Mouse (Mus musculus) hindbrain, embryonic 16.5 days (tissue): ENCODE data around the gene Rb1. TPM values are rescaled to one million over a fixed set of nuclear protein-coding genes. Genes with fewer than 3 reads are reported as not detected.
A peak's percentile ranks its signal among the peaks of the same experiment; 100 is the strongest.

Experiments
- ATAC-seq: fragments of 200-750 bp; cut with Nextera tagmentation; 2 replicates; pipeline ENCODE4 v1.8.0; 2017; ENCODE audit warnings: moderate TSS enrichment, moderate library complexity
- H3K27ac ChIP-seq: fragments of 300-500 bp; sonication (generic); 2 replicates; pipeline ENCODE4 v1.5.1; 2014; ENCODE audit warnings: low read depth, mild to moderate bottlenecking, control low read depth, low read length, moderate library complexity
- H3K27me3 ChIP-seq: fragments of 300-500 bp; sonication (generic); replicated peaks from 2 replicates; pipeline ENCODE4 v1.6.1; 2014; ENCODE audit warnings: low read length; ENCODE audit not compliant: control insufficient read depth, insufficient read depth
- H3K36me3 ChIP-seq: fragments of 300-500 bp; sonication (generic); 2 replicates; pipeline ENCODE4 v1.6.1; 2014; ENCODE audit warnings: mild to moderate bottlenecking, low read length, moderate library complexity, mixed read lengths; ENCODE audit not compliant: control insufficient read depth, insufficient read depth
- H3K4me1 ChIP-seq: fragments of 300-500 bp; sonication (generic); 2 replicates; pipeline ENCODE4 v1.6.1; 2014; ENCODE audit warnings: low read depth, low read length; ENCODE audit not compliant: control insufficient read depth, insufficient read depth
- H3K4me2 ChIP-seq: fragments of 300-500 bp; sonication (generic); 2 replicates; pipeline ENCODE4 v1.6.1; 2014; ENCODE audit warnings: mild to moderate bottlenecking, low read length, control low read depth, moderate library complexity
- H3K4me3 ChIP-seq: fragments of 300-500 bp; sonication (generic); 2 replicates; pipeline ENCODE4 v1.5.1; 2014; ENCODE audit warnings: mild to moderate bottlenecking, low read length, control low read depth, moderate library complexity
- H3K9ac ChIP-seq: fragments of 300-500 bp; sonication (generic); 2 replicates; pipeline ENCODE4 v1.6.1; 2014; ENCODE audit warnings: low read depth, mild to moderate bottlenecking, control low read depth, low read length, moderate library complexity
- H3K9me3 ChIP-seq: fragments of 300-500 bp; sonication (generic); 2 replicates; pipeline ENCODE4 v1.6.1; 2014; ENCODE audit warnings: mild to moderate bottlenecking, low read length, moderate library complexity; ENCODE audit not compliant: control insufficient read depth
- WGBS: fragments of 180-500 bp; shearing (Covaris S2); extraction: QIAGEN DNeasy Blood & Tissue Kit; methylation state at CpG from one replicate; pipeline ENCODE4 v1.1.7; 2014; 5-methylcytosine and 5-hydroxymethylcytosine counted together
- polyA plus RNA-seq: library from polyadenylated mRNA; unstranded; fragments of >200 nt; fragmentation: Nextera tagmentation; extraction: Ambion mirVana; gene quantifications from 2 replicates; pipeline ENCODE4 v1.2.1, GENCODE M21; 2015

Gene Rb1
- polyA plus RNA-seq, 1 experiment from 2014 or later = 20.4 TPM

DNA sequence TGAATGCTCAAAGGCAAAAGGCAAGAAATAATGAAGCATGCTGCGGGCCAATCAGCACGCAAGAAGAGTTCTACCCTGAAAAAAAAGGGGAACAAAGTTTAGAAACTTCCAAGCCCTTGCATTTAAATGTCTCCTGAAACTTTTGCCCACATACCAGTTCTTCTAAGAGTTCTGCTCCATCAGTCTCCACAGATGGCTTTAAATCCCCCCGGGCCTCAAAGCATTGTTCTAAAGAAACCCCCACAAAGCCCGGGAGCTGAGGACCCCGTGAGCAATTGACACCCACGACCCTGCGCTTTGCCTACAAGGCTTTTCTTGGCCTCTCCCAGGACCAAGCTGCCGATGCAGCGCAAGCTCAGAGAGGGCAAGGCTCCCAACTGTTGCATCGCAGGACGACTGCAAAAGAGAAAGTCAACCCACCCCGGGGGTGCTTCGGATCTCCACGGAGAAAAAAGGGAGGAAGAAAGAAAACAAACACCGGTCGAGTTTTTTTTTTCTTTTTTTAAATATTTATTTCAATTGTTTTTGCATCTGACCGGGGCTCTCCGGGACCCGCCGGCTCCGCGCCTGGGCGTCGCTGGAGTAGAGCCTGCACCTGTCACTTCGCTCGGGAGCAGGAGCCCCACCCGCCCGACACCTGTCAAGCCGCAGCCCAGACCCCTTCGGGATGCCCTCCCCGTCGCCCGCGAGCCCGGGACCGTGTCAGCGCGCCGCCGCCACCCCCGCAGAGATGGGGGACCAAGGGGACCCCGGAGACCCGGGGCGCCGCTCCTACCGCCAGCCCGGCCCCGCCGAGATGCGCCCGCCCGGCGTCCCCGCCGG, 777 bp downstream of the Rb1 start:
- Histone ChIP-seq H3K4me3 (peak overlapping the region; percentile 97), H3K27ac (peak overlapping the region; percentile 97), H3K4me2 (peak overlapping the region; percentile 94), H3K27me3 (no peaks in the 10 kb centered on the region), H3K36me3 (no peaks in the 10 kb centered on the region), H3K4me1 (peaks cover 11% of the 10 kb centered on the region), H3K9ac (peak overlapping the region; percentile 97), H3K9me3 (no peaks in the 10 kb centered on the region)
- ATAC-seq = peak; percentile 53; the same call in 1 of the 2 replicates
- WGBS = 0% methylated on average over 53 of the region's 55 CpGs

DNA sequence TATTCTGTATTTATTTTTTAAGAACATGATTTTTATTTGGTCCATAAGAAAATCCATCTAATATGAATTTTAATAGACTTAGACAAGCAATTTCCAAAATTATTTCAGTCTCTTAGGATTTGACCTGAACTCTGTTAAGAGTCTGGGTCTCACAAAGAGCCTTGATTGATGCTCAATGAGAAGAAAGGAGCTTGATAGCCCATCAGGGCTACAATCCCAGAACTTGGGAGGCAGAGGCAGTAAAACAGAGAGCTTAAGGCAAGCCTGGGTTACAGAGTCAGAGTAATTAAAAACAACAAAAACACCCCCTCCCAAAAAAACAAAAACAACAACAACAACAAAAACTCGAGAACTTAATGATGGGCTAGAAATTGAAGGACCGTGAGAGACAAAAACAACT, 1.7 kb downstream of the Rb1 start:
- WGBS = 37% methylated on average over 2 of the region's 2 CpGs
- no peak for ATAC-seq
- Histone ChIP-seq H3K27ac (no peak overlapping the region), H3K4me3 (no peak overlapping the region), H3K36me3 (no peaks in the 10 kb centered on the region), H3K4me2 (no peak overlapping the region), H3K9ac (no peak overlapping the region), H3K4me1 (peaks cover 11% of the 10 kb centered on the region), H3K27me3 (no peaks in the 10 kb centered on the region), H3K9me3 (no peaks in the 10 kb centered on the region)

DNA sequence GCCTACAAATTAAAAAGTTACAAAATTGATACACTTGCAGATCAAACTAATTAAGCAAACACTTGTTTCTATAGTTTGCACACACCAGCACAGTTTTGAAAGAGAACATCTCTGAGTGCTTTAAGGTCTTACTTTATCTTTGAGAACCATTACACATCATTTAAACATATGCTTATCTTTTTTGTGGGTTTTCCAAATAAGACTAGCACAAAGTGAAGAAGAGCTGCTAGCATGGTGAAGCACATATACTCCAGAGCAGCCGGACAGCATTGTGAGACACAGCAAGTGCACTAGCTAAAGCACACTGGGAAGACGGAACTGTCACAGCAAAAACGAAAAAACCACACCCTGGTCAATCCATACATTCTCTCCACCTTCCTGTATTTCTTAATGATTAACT, 3.5 kb downstream of the Rb1 start:
- Histone ChIP-seq H3K27ac (no peak overlapping the region), H3K4me2 (no peak overlapping the region), H3K27me3 (no peaks in the 10 kb centered on the region), H3K9me3 (no peaks in the 10 kb centered on the region), H3K4me1 (peaks cover 11% of the 10 kb centered on the region), H3K9ac (no peak overlapping the region), H3K36me3 (no peaks in the 10 kb centered on the region), H3K4me3 (no peak overlapping the region)
- WGBS = 98% methylated on average over 3 of the region's 3 CpGs
- no peak for ATAC-seq

DNA sequence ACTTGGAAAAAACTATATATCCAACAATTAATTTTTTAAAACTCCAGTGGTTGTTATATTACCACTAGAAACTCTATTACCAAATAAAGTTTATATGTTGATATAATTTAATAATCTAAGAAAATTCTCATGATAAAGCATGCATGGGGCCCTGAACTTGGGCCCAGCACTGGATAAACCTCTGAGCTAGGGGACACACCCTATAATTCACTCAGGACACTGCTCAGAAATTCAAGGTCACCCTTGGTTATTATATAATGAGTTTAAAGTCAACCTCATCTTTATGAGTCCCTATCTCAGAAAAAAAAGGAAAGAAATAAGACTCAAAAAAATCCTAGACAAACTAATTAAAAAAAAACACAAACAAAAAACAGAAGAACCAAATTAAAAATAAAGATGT, 8.7 kb downstream of the Rb1 start:
- Histone ChIP-seq H3K27me3 (no peaks in the 10 kb centered on the region), H3K36me3 (no peaks in the 10 kb centered on the region), H3K9me3 (no peaks in the 10 kb centered on the region), H3K9ac (no peak overlapping the region), H3K4me3 (no peak overlapping the region), H3K4me1 (no peaks in the 10 kb centered on the region), H3K27ac (no peak overlapping the region), H3K4me2 (no peak overlapping the region)
- ATAC-seq = no peak

DNA sequence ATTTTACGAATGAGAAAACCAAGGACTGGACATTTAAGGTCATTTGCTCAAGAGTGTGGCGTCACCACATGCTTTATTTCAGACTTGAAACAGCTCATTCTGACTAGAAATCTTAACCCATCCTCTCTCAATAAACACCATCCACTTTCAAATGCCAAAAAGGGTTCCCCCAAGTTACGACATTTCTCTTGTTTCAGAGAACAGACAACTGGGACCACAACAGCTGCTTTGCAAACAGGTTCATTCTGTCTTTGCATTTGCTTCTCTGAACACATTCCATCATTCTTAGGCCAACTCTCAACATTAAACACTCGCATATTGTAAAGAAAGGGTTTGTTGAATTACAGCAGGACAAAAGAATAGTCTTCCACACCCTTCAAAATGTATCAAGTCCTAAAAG, 11.8 kb downstream of the Rb1 start:
- no peak for ATAC-seq
- H3K27ac ChIP-seq = no peak overlapping the region
- H3K27me3 ChIP-seq = no peaks in the 10 kb centered on the region
- WGBS = 70% methylated on average over 4 of the region's 4 CpGs
- H3K9me3 ChIP-seq = no peaks in the 10 kb centered on the region
- no peak overlapping the region for H3K4me3 ChIP-seq
- H3K9ac ChIP-seq = no peak overlapping the region
- no peaks in the 10 kb centered on the region for H3K4me1 ChIP-seq
- no peaks in the 10 kb centered on the region for H3K36me3 ChIP-seq
- H3K4me2 ChIP-seq = no peak overlapping the region

DNA sequence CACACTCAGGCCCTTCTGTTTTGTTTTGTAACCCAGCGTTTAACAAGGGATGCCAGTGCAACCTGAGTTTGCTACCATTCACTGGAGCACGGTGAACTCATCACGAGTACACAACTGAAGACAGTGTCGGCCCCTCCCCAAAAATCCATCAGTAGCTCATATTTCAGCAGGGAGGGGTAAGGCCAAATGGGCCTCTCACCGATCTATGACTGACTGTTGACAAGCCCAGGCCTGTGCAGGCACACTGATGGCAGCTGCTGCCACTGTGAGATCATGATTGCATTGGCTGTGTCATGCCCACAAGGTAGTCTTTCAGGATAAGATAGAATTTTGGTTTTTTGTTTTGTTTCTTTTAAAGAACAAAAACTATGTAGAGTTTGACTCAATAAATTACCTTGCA, 12.2 kb downstream of the Rb1 start:
- H3K4me1 ChIP-seq = no peaks in the 10 kb centered on the region
- no peak for ATAC-seq
- no peak overlapping the region for H3K4me2 ChIP-seq
- no peaks in the 10 kb centered on the region for H3K36me3 ChIP-seq
- no peak overlapping the region for H3K27ac ChIP-seq
- H3K27me3 ChIP-seq = no peaks in the 10 kb centered on the region
- 64% methylated on average over 5 of the region's 5 CpGs for WGBS
- H3K9ac ChIP-seq = no peak overlapping the region
- no peaks in the 10 kb centered on the region for H3K9me3 ChIP-seq
- no peak overlapping the region for H3K4me3 ChIP-seq

DNA sequence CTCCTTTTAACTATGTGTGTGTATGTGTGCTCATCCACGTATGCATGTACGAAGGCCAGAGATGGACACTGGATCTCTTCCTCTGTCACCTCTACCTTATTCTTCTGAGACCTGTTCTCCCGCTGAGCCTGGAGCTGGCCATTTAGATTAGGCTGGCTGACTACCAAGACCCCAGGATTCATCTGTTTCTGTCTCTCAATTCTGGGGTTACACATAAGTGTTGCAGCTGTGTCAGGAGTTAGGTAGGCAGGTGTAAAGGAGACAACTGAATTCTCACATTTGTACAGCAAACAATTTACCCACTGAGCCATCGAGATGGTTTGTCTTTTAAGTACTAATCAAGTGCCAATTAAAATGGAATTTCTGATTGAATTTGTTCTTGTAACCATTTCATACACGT, 12.7 kb downstream of the Rb1 start:
- 85% methylated on average over 5 of the region's 5 CpGs for WGBS
- no peak for ATAC-seq
- no peak overlapping the region for H3K4me2 ChIP-seq
- H3K4me1 ChIP-seq = no peaks in the 10 kb centered on the region
- H3K27me3 ChIP-seq = no peaks in the 10 kb centered on the region
- no peaks in the 10 kb centered on the region for H3K36me3 ChIP-seq
- H3K27ac ChIP-seq = no peak overlapping the region
- no peaks in the 10 kb centered on the region for H3K9me3 ChIP-seq
- H3K4me3 ChIP-seq = no peak overlapping the region
- H3K9ac ChIP-seq = no peak overlapping the region

DNA sequence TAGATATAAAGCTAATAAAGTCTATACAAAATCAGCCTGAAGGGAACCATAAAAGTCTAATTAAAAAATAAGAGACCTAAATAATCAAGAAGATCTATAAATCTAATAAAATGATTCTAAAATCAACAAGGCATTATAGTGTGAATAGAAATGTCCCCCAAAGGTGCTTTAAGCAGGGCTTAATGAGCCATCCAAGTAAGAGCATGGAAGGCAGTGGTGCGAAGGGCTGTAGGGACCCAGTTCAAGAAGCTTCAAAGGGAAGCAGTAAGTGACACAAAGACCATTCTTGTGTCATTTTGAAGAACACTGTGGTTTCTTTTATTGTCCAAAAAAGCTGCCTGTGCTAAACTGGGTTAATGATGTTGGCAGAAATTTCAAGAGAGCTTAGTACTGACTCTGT, 18.1 kb downstream of the Rb1 start:
- Histone ChIP-seq H3K4me1 (no peaks in the 10 kb centered on the region), H3K27ac (no peak overlapping the region), H3K27me3 (no peaks in the 10 kb centered on the region), H3K9me3 (no peaks in the 10 kb centered on the region), H3K36me3 (no peaks in the 10 kb centered on the region), H3K4me2 (no peak overlapping the region), H3K4me3 (no peak overlapping the region), H3K9ac (no peak overlapping the region)
- no peak for ATAC-seq
- 64% methylated on average over 1 of the region's 1 CpGs for WGBS

DNA sequence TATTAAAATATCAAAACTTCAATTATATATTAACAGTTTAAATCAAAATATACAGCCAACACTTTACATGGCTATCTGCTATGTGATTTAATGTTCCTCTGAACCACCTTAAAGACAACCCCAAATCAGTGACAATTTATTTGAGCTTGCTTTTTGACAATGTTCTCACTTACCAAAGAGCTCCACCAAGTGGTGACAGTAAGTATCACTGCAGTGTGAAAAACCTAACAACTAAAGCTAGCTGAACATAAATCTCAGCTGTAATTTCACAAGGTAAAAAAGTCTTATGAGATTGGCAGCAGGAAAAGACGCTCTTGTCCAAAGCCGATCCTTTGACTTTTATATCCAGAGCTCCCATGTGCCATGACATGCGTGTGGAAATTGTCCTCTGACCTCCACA, 22.4 kb downstream of the Rb1 start:
- H3K4me2 ChIP-seq = no peak overlapping the region
- no peaks in the 10 kb centered on the region for H3K27me3 ChIP-seq
- no peak overlapping the region for H3K4me3 ChIP-seq
- 36% methylated on average over 3 of the region's 3 CpGs for WGBS
- H3K36me3 ChIP-seq = no peaks in the 10 kb centered on the region
- no peak overlapping the region for H3K27ac ChIP-seq
- H3K9ac ChIP-seq = no peak overlapping the region
- H3K9me3 ChIP-seq = no peaks in the 10 kb centered on the region
- no peak for ATAC-seq
- H3K4me1 ChIP-seq = no peaks in the 10 kb centered on the region
